Comparison of ENCODE assay signal across 8 mouse cellular contexts in the genomic region with DNA sequence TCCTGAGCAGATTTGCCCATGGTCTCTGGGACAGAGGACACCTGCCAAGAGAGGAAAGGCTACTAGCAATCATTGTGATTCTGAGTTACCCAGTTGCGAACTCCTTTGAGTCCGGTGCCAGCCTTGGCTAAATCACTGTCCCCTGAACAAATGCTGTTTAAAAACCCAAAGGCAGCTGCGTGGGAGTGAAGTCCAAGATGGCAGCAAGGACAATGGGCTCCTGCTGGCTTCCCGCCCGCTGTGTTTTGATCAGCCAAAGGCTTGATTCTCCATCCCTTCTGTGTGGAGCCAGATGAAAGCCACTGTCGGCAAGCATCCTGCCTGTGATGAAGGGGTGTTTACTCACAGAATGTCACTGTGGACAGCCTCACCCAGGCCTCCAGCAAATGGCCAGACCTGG.
DNase-seq lines count a peak whose midpoint lies in the region; ATAC-seq and TF ChIP-seq lines count a peak whose summit lies in the region.

No protein-coding gene starts in this region.

- no peak overlapping the region for H3K4me3 ChIP-seq in left cerebral cortex, adult 2 months
- no peak overlapping the region for H3K4me3 ChIP-seq in neural tube, embryonic 13.5 days
- no peak overlapping the region for H3K4me3 ChIP-seq in heart, adult 2 months

- no peak overlapping the region for H3K9ac ChIP-seq in neural tube, embryonic 13.5 days
- H3K9ac ChIP-seq in heart, adult 2 months (ENCODE audit: low read depth, low read length) = no peak overlapping the region

- no peak overlapping the region for H3K4me2 ChIP-seq in neural tube, embryonic 13.5 days

- whole genome bisulfite sequencing in neural tube, embryonic 13.5 days = 14% methylated on average over 6 of the region's 6 CpGs
- WGBS in heart, adult 2 months = 57% methylated on average over 6 of the region's 6 CpGs

- no peaks in the 10 kb centered on the region for H3K79me2 ChIP-seq in heart, adult 2 months (replicated peaks; ENCODE audit: control insufficient read depth, insufficient read depth, low read length)

- peak; percentile 74 for ATAC-seq in neural tube, embryonic 13.5 days (ENCODE audit: low read depth)

- no peak for TF ChIP-seq EP300 in heart, adult 2 months (IDR thresholded peaks at IDR 0.05; ENCODE audit: insufficient read depth, low read depth, low read length)

- no peak for TF ChIP-seq POLR2A in heart, adult 2 months (IDR thresholded peaks at IDR 0.05; ENCODE audit: insufficient read depth, low read depth, low read length)

- no peaks in the 10 kb centered on the region for H3K36me3 ChIP-seq in neural tube, embryonic 13.5 days
- H3K36me3 ChIP-seq in heart, adult 2 months (ENCODE audit: control insufficient read depth, insufficient read depth, low read length) = no peaks in the 10 kb centered on the region

- intact Hi-C loops in left cerebral cortex, adult 2 months (cut with DNase I) = no loop called here
- intact Hi-C loops in heart, adult 2 months (cut with DNase I) = no loop called here

- H3K27ac ChIP-seq in left cerebral cortex, adult 2 months = no peak overlapping the region
- H3K27ac ChIP-seq in neural tube, embryonic 13.5 days (replicated peaks) = peak overlapping the region; percentile 68
- H3K27ac ChIP-seq in heart, adult 2 months = no peak overlapping the region

- H3K9me3 ChIP-seq in neural tube, embryonic 13.5 days = no peaks in the 10 kb centered on the region

- H3K27me3 ChIP-seq in neural tube, embryonic 13.5 days = no peaks in the 10 kb centered on the region
- no peaks in the 10 kb centered on the region for H3K27me3 ChIP-seq in heart, adult 2 months (ENCODE audit: control insufficient read depth, insufficient read depth, low read length)

- DNase-seq in gastrocnemius, postnatal 10 days = peak; percentile 24
- DNase-seq in gastrocnemius, adult 18-20 months (ENCODE audit: low spot score) = no peak
- peak; percentile 70 to 75 for DNase-seq in frontal cortex, postnatal 10 days (ENCODE audit: low spot score in 2 of 2)
- DNase-seq in left cerebral cortex, adult 2 months (ENCODE audit: extremely low spot score in 1 of 2, low spot score in 2 of 2) = peak; percentile 35 to 39
- no peak for DNase-seq in heart, adult 2 months
- no peak for DNase-seq in urinary bladder, postnatal 4 days (ENCODE audit: low spot score in 2 of 2)
- no peak for DNase-seq in heart, adult 8-10 months (ENCODE audit: low spot score)

- no peak for TF ChIP-seq CTCF in left cerebral cortex, adult 2 months (IDR thresholded peaks at IDR 0.05)
- TF ChIP-seq CTCF in heart, adult 2 months (IDR thresholded peaks at IDR 0.05) = no peak

- H3K4me1 ChIP-seq in neural tube, embryonic 13.5 days (replicated peaks) = peaks cover 15% of the 10 kb centered on the region; the same call in 1 of the 2 replicates
- H3K4me1 ChIP-seq in heart, adult 2 months (ENCODE audit: control insufficient read depth, insufficient read depth, low read length) = no peaks in the 10 kb centered on the region

Comparison
In these comparisons a context has a peak if more than half of its experiments do, and no peak if none do; other contexts are left out.
1. DNase-seq: peak in gastrocnemius, postnatal 10 days (single experiment), frontal cortex, postnatal 10 days (2 of 2) and left cerebral cortex, adult 2 months (2 of 2); none in gastrocnemius, adult 18-20 months (single experiment), heart, adult 2 months (0 of 2), urinary bladder, postnatal 4 days (0 of 2) and heart, adult 8-10 months (single experiment).